Mouse (Mus musculus) cerebral cortex, adult 2 months (tissue): ENCODE results near the gene Mib2.

Experiments used
- WGBS: fragments of 180-500 bp; shearing (Covaris S2); methylation state at CpG from one replicate; pipeline ENCODE4 v1.1.7; 2018; 5-methylcytosine and 5-hydroxymethylcytosine counted together

The Mib2 gene

DNA sequence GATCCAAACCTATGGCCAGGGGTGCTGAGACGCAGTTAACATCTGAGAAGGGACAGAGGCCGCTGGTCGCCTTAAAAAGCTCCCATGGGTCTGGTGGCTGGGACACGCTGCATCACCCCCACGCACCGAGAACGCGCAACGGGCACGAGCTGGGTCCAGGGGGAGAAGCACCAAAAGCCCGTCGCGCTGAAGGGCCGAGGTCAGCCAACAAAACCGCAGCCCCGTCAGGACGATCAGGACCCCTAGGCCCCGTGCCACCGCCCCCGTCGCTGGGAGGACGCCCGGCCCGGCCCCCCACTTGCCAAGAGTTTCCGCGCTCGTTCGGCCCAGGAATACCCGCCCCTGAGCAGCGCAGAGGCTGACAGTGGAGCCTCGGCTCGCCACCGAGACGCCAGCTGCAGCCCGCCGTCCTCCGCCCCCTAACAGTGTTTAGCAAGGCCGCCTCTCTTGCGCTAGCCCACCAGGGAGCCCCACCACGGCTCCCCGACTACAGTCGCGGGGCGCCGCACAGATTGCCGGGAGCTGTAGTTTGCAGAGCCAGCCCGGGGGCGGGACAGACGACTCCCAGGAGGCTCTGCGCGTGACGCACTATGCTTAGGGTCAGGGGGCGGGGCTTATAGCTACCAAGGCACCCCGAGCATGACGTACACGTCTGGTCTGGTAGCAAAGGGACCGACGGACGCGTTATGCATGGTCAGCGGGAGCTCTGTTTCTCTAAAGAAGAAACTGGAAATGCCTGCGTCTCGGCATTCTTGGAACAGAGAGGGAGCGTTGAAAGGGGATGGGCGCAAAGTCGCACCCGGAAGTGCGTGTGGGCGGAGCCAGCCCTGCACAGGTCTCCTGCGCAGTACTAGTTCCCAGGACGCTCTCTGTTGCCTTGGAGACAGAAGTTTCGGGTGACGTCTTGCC is at the start of gene Mib2:
Gene Mib2 (minus strand): TSS at position 510 of the 909 bp plus-strand sequence.
- WGBS: under 1% methylated on average over 72 of the region's 73 CpGs

DNA sequence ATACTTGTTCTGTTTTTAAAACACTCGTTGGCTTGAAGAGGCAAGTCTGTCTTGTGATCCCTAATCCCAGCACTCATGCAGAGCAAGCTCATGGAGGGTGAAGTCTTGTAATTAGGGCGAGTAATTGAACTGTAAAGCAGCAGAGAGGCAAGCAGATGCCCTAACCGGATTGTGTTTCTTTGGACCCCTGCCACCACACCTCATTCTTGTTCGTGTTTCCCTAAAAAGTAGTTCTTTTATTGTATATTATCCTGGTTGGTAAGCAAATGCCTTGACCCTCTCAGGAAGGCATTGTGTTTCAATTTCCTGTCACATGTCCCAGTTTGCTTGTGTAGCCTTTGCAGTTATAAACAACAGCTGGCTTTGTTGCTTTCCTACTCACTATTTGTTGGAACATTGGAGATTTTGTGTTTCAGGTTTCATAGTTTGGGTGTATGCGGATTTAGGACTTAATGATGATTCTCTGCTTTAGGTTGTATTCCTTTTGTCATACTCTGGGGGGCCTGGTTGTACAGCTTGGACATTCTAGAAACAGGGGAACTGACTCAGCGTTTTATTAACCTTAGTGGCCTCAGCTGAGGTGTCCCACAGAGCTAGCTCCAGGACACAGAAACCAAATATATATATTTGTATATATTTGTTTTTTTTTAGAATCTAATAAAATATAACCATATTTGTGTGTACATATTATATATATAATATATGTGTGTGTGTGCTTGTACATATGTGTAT is 41.7 kb upstream of the Mib2 start:
- 37% methylated on average over 6 of the region's 6 CpGs for WGBS

DNA sequence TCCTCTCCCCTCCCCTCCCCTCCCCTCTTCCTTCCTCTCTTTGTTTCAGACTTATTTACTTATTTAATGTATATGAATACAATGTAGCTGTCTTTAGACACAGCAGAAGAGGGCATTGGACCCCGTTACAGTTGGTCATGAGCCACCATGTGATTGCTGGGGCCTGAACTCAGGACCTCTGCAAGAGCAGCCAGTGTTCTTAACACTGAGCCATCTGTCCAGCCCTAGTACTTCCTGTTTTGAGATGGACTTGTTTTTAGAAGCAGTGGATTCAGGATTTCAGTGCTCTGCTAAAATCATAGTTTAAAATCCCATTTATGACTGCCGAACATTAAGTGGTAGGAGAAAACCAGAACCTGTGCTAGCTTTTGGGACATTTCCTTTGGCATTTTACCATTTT is 39.6 kb upstream of the Mib2 start:
- 31% methylated on average over 2 of the region's 2 CpGs for WGBS

DNA sequence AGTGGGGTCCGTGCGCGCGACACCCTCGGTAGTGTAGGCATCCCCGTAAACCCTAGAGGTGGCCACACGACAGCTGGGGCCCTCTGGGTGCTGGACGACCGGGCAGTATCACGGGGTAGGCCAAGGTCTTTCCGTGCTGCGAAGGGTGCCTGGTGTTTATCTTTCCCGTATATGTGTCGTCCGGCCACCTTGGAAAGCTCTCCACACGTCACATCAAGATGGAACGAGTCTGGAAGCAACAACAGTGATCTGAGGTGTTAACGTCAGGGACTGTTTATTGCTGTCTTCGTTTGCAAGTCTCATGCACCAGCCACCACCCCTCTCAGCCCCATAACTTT is 36.6 kb upstream of the Mib2 start:
- 0% methylated on average over 19 of the region's 19 CpGs for WGBS

DNA sequence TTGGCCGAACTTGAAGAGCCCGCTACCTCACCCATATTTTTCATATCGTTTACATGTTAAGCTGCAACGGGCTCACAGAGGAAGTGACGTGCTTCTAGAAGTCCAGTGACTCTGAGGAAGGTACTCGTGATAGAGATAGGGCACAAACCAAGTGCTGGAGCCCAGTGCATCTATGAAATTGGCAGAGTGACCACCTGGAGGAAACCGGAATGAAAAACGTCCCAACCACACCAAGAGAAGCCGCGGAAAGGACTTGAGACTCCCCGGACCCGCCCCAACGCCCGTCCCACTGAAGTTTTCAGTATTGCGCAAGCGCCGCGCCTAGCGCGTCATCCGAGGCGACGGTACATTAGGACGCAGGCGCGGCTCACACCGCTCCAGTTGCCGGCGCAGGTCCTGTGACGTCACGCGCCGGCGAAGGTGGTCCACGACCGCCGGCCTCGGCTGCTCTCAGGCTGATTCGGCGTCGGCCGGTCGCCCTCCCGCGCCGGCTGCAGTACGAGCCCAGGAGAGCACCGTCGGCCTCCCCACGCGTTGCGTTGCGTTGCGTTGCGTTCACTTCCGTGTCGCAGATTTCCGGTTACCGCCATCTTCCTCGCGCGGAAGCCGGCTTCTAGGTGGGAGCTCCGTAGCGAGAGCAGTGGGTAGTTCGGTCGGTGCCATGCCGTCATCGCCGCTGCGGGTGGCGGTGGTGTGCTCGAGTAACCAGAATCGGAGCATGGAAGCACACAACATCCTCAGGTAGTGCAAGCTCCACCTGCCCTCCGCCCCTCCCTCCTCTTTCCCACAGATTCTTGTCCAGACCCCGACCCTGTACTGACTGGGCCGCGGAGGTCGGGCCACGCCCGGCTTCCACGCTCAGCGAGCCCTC is 36.0 kb upstream of the Mib2 start, which contains the start of gene Ssu72:
Gene Ssu72 (plus strand): TSS at position 80 of the 871 bp plus-strand sequence.
- under 1% methylated on average over 83 of the region's 83 CpGs for WGBS

DNA sequence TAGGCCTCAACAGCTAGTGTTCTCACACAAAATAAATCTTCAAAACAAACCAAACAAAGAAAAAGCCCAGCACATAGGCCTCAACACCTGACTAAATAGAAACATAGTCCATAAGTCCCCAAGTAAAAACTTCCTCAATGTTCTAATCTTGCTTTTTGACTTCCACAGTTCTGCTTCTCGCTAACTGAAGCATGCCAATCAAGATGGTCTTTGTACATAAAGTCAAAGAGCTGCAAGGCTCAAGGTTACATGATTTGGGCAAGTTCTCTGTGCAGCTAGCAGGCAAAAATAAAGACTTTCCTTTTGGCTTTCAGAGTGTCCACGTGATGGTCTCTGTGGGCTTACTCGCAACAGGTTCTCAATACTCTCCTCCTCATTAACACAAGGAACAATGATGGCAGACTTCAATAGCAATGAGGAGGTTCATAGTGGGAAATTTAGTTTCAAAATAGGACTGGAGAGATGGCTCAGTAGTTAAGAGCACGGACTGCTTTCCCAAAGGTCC is 34.5 kb upstream of the Mib2 start:
- 94% methylated on average over 4 of the region's 4 CpGs for WGBS

DNA sequence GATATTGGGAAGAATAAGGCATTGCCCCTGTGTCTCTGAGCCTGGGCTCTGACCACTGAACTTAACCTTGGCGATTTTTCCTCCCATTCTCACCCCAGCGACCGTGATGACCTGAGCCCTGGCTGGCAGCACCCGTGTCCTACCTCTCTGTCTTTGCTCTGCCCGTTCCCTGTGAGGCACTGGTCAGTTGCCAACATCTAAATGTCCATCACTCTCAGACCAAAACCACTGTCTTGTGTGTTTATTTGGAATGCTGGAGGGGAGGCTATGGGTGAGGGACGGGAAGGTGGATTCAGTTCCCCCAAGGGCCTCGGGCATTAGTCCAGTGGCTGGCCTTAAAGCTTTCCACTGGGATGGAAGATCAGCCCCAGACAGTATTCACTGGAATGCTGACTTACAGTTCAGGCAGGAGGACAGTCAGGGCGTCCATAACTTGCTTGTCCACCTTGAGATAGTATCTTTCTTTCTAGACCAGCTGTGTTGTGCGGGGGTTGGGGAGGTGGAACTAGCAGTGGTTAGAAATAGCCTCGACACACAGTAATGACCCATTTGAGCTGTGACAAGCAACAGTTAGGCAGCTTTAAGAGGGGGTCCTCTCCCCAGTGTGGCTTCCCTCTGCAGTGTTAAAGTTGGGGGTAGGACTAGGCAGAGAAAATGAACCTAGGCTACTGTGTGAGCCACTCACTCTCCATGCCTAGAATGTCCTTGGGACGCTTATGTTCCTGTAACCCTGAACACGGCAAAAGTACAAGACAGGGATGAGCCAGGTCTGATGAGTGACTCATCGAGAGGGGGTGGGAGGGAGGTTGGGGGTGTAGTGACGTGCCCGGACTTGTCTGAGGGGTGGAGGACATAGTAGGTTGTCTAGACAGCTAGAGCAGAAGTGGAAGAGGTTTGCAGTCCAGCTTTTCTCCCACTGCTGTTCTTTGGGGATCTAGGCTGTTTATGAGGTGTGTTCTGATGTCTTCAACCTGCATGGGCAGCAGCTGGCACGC is 27.6 kb upstream of the Mib2 start:
- WGBS: 54% methylated on average over 16 of the region's 16 CpGs

DNA sequence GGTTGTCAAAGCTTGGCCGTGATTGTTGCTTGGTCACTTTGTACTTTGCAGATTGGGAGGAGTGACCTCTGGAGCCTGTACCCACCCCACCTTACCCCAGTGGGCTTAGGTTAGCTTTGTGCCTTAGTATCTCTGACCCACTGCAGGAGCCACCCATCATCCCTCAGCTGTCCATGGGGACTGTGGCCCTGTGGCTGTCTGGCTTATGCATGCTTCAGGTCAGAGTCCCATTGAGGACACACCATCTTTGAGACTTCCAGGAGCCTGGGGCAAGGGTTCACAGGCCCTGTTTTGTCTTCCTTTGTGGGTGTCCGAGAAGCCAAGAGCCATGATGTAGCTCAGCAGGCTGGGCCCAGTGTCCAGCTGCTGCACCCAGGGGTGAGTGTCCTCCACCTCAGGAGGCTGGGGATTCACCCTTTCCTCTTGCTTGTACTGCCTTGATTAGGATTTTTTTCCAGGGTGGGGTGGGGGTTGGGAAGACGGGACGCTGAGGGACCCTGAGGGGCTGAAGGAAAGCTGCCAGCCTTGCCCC is 26.6 kb upstream of the Mib2 start:
- WGBS: 64% methylated on average over 4 of the region's 4 CpGs

DNA sequence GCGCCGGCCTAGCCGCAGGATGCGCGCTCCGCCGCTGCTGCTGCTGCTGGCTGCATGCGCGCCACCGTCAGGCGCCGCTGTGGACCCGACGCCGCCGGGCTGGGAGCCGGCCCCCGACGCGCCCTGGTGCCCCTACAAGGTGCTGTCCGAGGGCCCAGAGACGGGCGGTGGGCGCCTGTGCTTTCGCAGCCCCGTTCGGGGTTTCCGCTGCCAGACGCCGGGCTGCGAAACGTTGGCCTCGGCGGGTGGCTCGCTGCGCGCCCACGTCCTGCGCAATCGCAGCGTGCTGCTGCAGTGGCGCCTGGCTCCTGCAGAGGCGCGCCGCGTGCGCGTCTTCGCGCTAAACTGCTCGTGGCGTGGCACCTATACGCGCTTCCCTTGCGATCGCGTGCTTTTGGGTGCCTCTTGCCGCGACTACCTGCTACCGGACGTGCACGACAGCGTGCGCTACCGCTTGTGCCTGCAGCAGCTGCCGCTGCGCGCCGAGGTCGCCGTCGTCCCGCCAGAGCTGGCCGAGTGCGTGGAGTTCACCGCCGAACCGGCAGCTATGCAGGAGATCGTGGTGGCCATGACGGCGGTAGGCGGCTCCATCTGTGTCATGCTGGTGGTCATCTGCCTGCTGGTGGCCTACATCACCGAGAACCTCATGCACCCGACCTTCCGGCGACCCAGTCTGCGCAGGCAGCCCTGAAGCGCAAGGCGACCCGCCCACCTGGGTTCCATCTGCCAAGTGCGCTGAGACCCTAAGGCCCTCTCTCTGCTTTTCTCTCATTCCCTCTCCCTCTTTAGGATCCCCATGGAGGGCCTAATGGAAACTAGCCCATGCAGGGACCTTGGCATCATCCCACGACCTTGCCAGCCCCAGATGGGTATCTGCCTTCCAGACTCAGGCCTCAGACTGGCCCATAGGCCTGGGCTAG is 25.7 kb upstream of the Mib2 start:
- WGBS: 1% methylated on average over 92 of the region's 92 CpGs

DNA sequence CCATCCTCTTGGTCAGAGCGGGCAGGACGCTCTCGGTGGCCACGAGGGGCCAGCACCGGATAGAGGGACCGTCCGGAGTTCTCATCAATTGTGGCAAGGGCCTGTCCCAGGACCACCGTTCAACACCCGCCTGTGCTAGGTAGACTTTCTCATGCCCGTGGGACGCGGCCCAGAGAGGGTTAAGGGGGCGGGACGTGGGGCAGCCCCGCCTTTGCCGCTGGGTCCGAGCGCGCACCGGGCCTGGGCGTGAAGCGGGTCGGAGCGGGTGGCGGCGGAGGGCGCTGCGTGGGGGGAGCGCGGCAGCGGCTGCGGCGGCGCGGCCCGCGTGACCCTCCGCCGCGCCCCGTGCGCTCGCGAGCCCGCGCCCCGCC is 25.1 kb upstream of the Mib2 start, which contains the start of gene Fndc10:
Gene Fndc10 (plus strand): TSS at position 232 of the 371 bp plus-strand sequence.
- WGBS: under 1% methylated on average over 47 of the region's 47 CpGs

DNA sequence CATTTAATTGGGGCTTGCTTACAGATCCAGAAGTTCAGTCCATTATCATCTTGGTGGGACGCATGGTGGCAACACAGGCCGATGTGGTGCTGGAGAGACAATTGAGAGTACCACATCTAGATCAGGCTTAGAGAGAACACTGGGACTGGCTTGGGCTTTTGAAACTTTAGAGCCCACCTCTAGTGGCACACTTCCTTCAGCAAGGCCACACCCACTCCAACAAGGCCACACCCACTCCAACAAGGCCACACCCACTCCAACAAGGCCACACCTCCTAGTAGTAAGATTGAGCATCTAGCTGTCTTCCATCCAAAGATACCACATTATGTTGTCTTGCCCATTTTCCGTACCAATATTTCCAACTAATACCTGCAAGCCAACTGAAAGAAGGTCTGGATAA is 23.4 kb upstream of the Mib2 start:
- WGBS: 94% methylated on average over 3 of the region's 3 CpGs

DNA sequence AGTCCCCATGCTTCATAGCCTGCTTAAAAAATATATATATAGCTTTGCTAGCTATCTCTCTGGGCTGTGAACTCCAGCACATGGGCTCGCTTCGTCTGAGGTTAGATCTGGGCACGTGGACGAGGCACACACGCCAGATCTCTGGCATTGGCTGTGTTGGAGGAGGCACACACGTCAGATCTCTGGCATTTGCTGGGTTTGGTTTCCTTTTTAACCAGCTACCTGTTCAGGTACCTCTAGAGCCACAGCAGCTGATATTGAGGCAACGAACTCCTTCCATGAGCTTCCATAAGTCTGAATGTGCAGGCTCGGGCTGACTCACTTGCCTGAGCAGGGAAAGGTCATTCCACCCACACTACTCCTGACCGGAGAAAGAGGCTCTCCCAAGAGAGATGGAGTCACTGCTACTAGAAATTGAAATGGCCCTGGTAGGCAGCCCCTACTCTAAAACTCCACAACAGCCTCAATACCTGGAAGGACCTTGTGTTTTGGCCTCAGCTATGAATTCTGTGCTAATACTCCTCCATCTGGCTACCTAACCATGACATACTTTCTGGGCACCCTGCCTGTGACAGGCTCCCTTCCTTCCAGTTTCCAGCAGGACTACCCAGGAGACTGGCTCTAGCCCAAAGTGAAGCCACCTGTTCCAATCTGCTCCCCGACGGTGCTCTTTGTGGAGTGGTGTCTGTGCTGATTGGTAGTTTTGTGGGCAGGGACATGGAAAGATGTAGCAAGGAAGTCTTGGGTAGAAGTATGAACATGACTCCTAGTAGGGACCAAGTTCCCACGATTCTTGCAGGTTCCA is 21.8 kb upstream of the Mib2 start:
- WGBS: 59% methylated on average over 12 of the region's 12 CpGs

DNA sequence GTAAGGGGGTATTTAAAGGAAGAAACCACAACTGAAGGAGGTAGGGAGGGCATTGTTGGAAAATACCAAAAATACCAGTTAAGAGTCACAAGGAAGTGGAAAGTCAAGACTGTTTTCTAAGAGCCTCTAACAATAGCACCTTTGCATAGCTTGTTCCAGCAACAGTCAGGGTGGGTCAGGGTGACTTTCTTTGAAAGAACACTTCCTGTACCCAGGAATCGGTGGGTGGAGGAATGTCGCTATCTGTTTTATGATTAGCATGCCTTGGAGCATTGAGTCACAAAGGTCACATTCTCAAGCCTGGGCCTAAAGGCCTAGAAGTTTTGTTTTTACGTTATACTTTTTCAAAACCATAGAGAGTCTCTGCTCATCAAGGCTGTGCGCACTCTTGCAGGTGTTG is 18.8 kb upstream of the Mib2 start:
- 88% methylated on average over 4 of the region's 4 CpGs for WGBS

DNA sequence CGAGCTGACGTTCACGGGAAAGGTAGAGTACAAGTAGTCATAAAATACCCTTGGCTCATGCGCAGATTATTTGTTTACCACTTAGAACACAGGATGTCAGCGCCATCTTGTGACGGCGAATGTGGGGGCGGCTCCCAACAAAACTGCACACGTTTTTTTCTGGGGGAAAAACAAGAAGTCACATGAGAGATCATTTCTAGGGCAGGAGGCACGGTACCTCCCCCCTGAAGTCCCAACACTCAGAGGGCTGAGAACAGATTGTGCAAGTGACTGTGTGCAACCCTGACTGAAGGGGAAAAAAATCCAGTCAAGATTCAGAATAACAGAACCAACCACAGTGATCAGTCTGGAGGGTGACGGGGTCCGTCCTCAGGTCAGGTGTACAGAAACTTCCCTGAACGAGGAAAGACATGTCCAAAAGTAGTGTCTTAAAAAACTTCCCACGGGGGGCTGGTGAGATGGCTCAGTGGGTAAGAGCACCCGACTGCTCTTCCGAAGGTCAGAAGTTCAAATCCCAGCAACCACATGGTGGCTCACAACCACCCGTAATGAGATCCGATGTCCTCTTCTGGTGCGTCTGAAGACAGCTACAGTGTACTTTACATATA is 14.8 kb upstream of the Mib2 start:
- 89% methylated on average over 16 of the region's 19 CpGs for WGBS

DNA sequence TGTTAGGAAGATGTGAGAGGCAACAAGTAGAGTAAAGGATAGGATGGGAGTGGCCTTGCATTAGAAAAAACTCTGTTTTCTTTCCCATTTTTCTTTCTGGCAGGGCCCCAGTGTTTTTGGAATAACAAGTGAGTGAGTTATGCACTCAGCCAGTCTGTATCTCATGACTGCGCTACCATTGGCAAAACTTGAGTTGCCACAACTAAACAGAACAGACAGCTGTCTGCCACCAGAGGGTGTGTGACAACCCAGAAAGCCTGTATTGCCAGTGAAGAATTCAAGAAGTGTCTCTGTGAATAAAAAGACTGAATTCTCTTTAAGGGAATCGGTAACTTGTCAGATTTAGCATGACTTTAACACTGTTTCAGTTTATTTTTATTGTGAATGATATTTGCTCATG is 7.0 kb upstream of the Mib2 start:
- WGBS: 24% methylated on average over 2 of the region's 2 CpGs

DNA sequence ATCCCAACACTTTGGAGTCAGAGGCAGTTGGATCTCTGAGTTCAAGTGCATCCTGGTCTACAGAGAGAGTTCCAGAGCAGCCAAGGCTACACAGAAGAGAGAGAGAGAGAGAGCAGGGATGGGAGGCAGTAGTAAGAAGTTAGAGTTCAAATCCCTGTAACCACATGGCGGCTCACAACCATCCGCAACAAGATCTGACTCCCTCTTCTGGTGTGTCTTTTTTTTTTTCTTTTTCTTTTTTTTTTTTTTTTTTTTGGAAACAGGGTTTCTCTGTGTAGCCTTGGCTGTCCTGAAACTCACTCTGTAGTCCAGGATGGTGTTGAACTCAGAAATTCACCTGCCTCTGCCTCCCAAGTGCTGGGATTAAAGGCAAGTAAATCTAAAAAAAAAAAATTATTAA is 3.1 kb upstream of the Mib2 start:
- 41% methylated on average over 2 of the region's 2 CpGs for WGBS

DNA sequence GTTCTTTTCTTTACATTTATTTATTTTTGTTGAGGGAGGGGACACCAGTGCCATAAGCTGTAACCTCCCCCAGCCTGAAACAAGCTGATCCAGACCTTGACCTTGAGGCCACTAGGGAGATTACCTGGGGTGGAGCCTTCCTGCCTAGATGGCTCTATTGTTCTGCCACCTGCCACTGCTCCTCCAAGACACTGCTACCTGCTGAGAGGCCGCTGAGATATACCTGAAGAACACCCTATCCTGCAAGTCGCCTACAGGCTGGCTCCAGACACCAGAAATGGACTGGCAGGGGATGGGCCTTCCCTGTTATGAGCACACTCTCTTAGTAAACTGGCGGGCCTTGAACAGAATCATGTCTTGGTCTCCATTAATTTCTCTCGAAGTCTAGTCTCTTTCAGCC is 1.2 kb upstream of the Mib2 start:
- 74% methylated on average over 4 of the region's 4 CpGs for WGBS

DNA sequence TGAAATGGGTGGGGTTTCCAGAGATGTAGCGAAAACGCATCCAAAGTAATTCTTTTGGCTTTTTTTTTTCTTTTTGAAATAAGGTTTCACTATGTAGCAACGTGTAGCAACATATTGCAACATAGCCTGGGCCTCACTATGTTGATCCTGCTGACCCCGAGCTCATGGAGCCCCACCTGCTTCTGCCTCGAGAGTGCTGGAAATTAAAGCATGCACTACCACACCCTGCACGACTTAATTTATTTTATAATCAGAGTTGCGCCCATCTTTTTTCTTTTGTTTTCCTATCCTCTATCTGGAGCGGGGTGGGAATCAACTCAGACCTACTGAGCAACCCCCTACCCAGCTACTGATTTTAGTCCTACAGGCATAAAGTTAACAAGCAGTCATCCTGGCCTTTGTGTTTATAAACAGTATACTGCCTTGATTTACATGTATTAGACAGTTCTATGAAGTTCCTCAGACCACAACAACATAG is 639 bp upstream of the Mib2 start:
- WGBS: 1% methylated on average over 8 of the region's 8 CpGs
